Mouse (Mus musculus): ENCODE data around the gene Pxylp1.

DNA sequence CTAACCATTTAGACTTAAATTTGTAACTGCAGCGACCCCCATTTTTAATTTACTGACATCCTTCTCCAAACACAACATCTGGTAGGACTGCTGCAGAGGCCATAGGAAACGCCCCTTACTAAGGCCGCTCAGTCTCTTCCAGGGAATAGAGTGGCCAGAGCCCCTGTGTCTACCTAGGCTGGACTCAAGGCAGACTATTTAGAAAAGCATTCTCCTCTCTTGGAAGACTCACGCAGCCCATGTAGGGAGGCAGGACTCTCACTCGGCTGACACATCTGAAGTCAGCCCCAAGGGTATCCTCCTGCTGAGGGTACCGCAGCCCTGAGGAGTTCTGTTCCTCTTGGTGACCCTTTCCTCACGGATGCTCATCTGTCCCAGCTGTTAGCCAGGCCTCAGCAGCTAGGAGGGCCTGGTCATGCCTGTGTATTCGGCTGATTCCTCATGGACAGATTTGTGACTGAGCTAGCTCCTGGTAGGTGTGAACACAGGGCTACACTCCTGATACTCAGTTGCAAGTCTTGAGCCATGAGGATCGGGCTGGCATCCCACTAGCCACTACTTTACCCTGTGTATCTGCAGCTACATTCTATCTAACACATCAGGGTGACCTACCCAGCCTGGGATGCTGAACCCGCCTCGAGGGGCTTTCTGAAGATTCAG, 73.5 kb downstream of the Pxylp1 start:
- TF ChIP-seq CTCF (IDR thresholded peaks at IDR 0.05; ENCODE audit: extremely low read depth, insufficient read length, insufficient replicate concordance, low read depth, low read length) (no peak), POLR2A (IDR thresholded peaks at IDR 0.05; ENCODE audit: low read depth, low read length) (no peak)
